Mouse (Mus musculus): ENCODE measurements around the gene Dbp. TPM values are rescaled to one million over a fixed set of nuclear protein-coding genes. Genes with fewer than 3 reads are reported as not detected.

Gene Dbp
- polyA plus RNA-seq, 1 experiment from 2014 or later: 2.2 TPM

- H3K4me1 ChIP-seq: peaks cover 40% of the 10 kb centered on the region
- H3K27ac ChIP-seq (replicated peaks): peak overlapping the region; percentile 43
- H3K4me3 ChIP-seq: peak overlapping the region; percentile 97
- peak overlapping the region; percentile 78 for H3K4me2 ChIP-seq
- peaks cover 48% of the 10 kb centered on the region for H3K36me3 ChIP-seq
- H3K9me3 ChIP-seq: no peaks in the 10 kb centered on the region
- 0 out of 2 replicates have a peak, but pooled peaks have one; percentile 10 for ATAC-seq (ENCODE audit: extremely low read depth, insufficient number of reproducible peaks, low FRiP score, low TSS enrichment)
- H3K27me3 ChIP-seq (replicated peaks): no peaks in the 10 kb centered on the region
- peak overlapping the region; percentile 87 for H3K9ac ChIP-seq
- WGBS: 10% methylated on average over 14 of the region's 14 CpGs
These were observed 9.8 kb downstream of the Dbp start for GRCm38 (mm10) chr7:45714630-45715089.

- no peaks in the 10 kb centered on the region for H3K27me3 ChIP-seq (replicated peaks)
- no peaks in the 10 kb centered on the region for H3K9me3 ChIP-seq
- peak within 1 kb of the TSS; percentile 94 for H3K9ac ChIP-seq
- peak within 1 kb of the TSS; percentile 78 for H3K4me2 ChIP-seq
- peaks cover 45% of the 10 kb centered on the region for H3K4me1 ChIP-seq
- peak within 1 kb of the TSS; percentile 65 for H3K27ac ChIP-seq (replicated peaks)
- peak within 1 kb of the TSS; percentile 97 for H3K4me3 ChIP-seq
- H3K36me3 ChIP-seq: peaks cover 48% of the 10 kb centered on the region
- ATAC-seq (ENCODE audit: extremely low read depth, insufficient number of reproducible peaks, low FRiP score, low TSS enrichment): peak; percentile 83
- 8% methylated on average over 34 of the region's 34 CpGs for WGBS
These were observed 10.3 kb downstream of the Dbp start, which contains the start of gene Rpl18 for GRCm38 (mm10) chr7:45715090-45715708. Gene Rpl18, plus strand, starts transcription at chr7:45715457.

GRCm38 (mm10) chr7:45715741-45716459 lies 11.0 kb downstream of the Dbp start:
- Histone ChIP-seq H3K27me3 (replicated peaks) (no peaks in the 10 kb centered on the region), H3K9ac (peak overlapping the region; percentile 94), H3K36me3 (peaks cover 48% of the 10 kb centered on the region)

GRCm38 (mm10) chr7:45716460-45716857 lies 11.6 kb downstream of the Dbp start:
- Histone ChIP-seq H3K36me3 (peaks cover 48% of the 10 kb centered on the region), H3K4me1 (peaks cover 50% of the 10 kb centered on the region), H3K9ac (peak overlapping the region; percentile 94), H3K4me2 (peak overlapping the region; percentile 78), H3K27ac (replicated peaks) (peak overlapping the region; percentile 25; the same call in 1 of the 2 replicates), H3K4me3 (peak overlapping the region; percentile 97), H3K27me3 (replicated peaks) (no peaks in the 10 kb centered on the region), H3K9me3 (no peaks in the 10 kb centered on the region)
- ATAC-seq (ENCODE audit: extremely low read depth, insufficient number of reproducible peaks, low FRiP score, low TSS enrichment): no peak
- WGBS: 81% methylated on average over 3 of the region's 3 CpGs

More at GRCm38 (mm10) chr7:45715741-45716459, 11.0 kb downstream of the Dbp start:
- ATAC-seq (ENCODE audit: extremely low read depth, insufficient number of reproducible peaks, low FRiP score, low TSS enrichment): no peak
- peak overlapping the region; percentile 78 for H3K4me2 ChIP-seq
- peaks cover 47% of the 10 kb centered on the region for H3K4me1 ChIP-seq
- H3K27ac ChIP-seq (replicated peaks): peak overlapping the region; percentile 65
- no peaks in the 10 kb centered on the region for H3K9me3 ChIP-seq
- 76% methylated on average over 19 of the region's 19 CpGs for WGBS
- H3K4me3 ChIP-seq: peak overlapping the region; percentile 97

- Histone ChIP-seq H3K36me3 (peaks cover 48% of the 10 kb centered on the region), H3K9ac (peak overlapping the region; percentile 94), H3K4me1 (peaks cover 50% of the 10 kb centered on the region), H3K9me3 (no peaks in the 10 kb centered on the region), H3K27me3 (replicated peaks) (no peaks in the 10 kb centered on the region), H3K27ac (replicated peaks) (peak overlapping the region; percentile 90), H3K4me3 (peak overlapping the region; percentile 97), H3K4me2 (peak overlapping the region; percentile 78)
- ATAC-seq (ENCODE audit: extremely low read depth, insufficient number of reproducible peaks, low FRiP score, low TSS enrichment): no peak; the same call in 1 of the 2 replicates
- 7% methylated on average over 31 of the region's 31 CpGs for WGBS
These were observed 12.3 kb downstream of the Dbp start for GRCm38 (mm10) chr7:45716952-45717917.

GRCm38 (mm10) chr7:45717918-45718297 lies 13.0 kb downstream of the Dbp start, which contains the start of gene Sphk2:
Gene Sphk2, minus strand, starts transcription at chr7:45718002.
- peak within 1 kb of the TSS; percentile 90 for H3K27ac ChIP-seq (replicated peaks)
- H3K4me1 ChIP-seq: peaks cover 50% of the 10 kb centered on the region
- no peaks in the 10 kb centered on the region for H3K27me3 ChIP-seq (replicated peaks)
- H3K9ac ChIP-seq: peak within 1 kb of the TSS; percentile 99
- H3K36me3 ChIP-seq: peaks cover 48% of the 10 kb centered on the region
- peak; percentile 58 for ATAC-seq (ENCODE audit: extremely low read depth, insufficient number of reproducible peaks, low FRiP score, low TSS enrichment)
- H3K4me2 ChIP-seq: peak within 1 kb of the TSS; percentile 96
- H3K4me3 ChIP-seq: peak within 1 kb of the TSS; percentile 97
- under 1% methylated on average over 41 of the region's 41 CpGs for WGBS
- no peaks in the 10 kb centered on the region for H3K9me3 ChIP-seq

GRCm38 (mm10) chr7:45718331-45718730 lies 13.4 kb downstream of the Dbp start:
- H3K27me3 ChIP-seq (replicated peaks): no peaks in the 10 kb centered on the region
- peak overlapping the region; percentile 96 for H3K4me2 ChIP-seq
- peaks cover 50% of the 10 kb centered on the region for H3K4me1 ChIP-seq
- no peaks in the 10 kb centered on the region for H3K9me3 ChIP-seq
- peak overlapping the region; percentile 90 for H3K27ac ChIP-seq (replicated peaks)
- under 1% methylated on average over 20 of the region's 20 CpGs for WGBS
- H3K4me3 ChIP-seq: peak overlapping the region; percentile 97
- H3K9ac ChIP-seq: peak overlapping the region; percentile 99
- peaks cover 48% of the 10 kb centered on the region for H3K36me3 ChIP-seq
- ATAC-seq (ENCODE audit: extremely low read depth, insufficient number of reproducible peaks, low FRiP score, low TSS enrichment): no peak

GRCm38 (mm10) chr7:45719180-45719579 lies 14.3 kb downstream of the Dbp start:
- Histone ChIP-seq H3K36me3 (peaks cover 54% of the 10 kb centered on the region), H3K9me3 (no peaks in the 10 kb centered on the region), H3K4me2 (peak overlapping the region; percentile 96), H3K27me3 (replicated peaks) (no peaks in the 10 kb centered on the region), H3K9ac (peak overlapping the region; percentile 99), H3K4me1 (peaks cover 47% of the 10 kb centered on the region), H3K4me3 (peak overlapping the region; percentile 97), H3K27ac (replicated peaks) (no peak overlapping the region)
- ATAC-seq (ENCODE audit: extremely low read depth, insufficient number of reproducible peaks, low FRiP score, low TSS enrichment): no peak
- WGBS: 80% methylated on average over 10 of the region's 10 CpGs

- H3K9me3 ChIP-seq: no peaks in the 10 kb centered on the region
- peaks cover 41% of the 10 kb centered on the region for H3K4me1 ChIP-seq
- H3K4me2 ChIP-seq: peak overlapping the region; percentile 96
- peak overlapping the region; percentile 99 for H3K9ac ChIP-seq
- no peak overlapping the region for H3K27ac ChIP-seq (replicated peaks)
- WGBS: 90% methylated on average over 16 of the region's 16 CpGs
- H3K4me3 ChIP-seq: peak overlapping the region; percentile 97
- H3K27me3 ChIP-seq (replicated peaks): no peaks in the 10 kb centered on the region
- ATAC-seq (ENCODE audit: extremely low read depth, insufficient number of reproducible peaks, low FRiP score, low TSS enrichment): no peak
- peaks cover 61% of the 10 kb centered on the region for H3K36me3 ChIP-seq
These were observed 15.0 kb downstream of the Dbp start for GRCm38 (mm10) chr7:45719738-45720412.

GRCm38 (mm10) chr7:45720413-45721233 lies 15.7 kb downstream of the Dbp start, which contains the start of gene Fam83e:
Gene Fam83e, plus strand, starts transcription at chr7:45721212.
- no peaks in the 10 kb centered on the region for H3K9me3 ChIP-seq
- peaks cover 69% of the 10 kb centered on the region for H3K36me3 ChIP-seq
- 78% methylated on average over 14 of the region's 14 CpGs for WGBS
- no peak for ATAC-seq (ENCODE audit: extremely low read depth, insufficient number of reproducible peaks, low FRiP score, low TSS enrichment)
- H3K27ac ChIP-seq (replicated peaks): no peak within 1 kb of the TSS
- H3K4me3 ChIP-seq: no peak within 1 kb of the TSS
- H3K4me2 ChIP-seq: no peak within 1 kb of the TSS
- H3K27me3 ChIP-seq (replicated peaks): no peaks in the 10 kb centered on the region
- peaks cover 37% of the 10 kb centered on the region for H3K4me1 ChIP-seq
- H3K9ac ChIP-seq: peak within 1 kb of the TSS; percentile 99
